Mouse (Mus musculus): ENCODE results near the gene Marf1. TPM values are rescaled to one million over a fixed set of nuclear protein-coding genes. Genes with fewer than 3 reads are reported as not detected.

Gene Marf1
- 14.6 and 15.9 TPM in 2 replicates for polyA plus RNA-seq (2015; fragmentation: Nextera tagmentation; extraction: Ambion mirVana)

DNA sequence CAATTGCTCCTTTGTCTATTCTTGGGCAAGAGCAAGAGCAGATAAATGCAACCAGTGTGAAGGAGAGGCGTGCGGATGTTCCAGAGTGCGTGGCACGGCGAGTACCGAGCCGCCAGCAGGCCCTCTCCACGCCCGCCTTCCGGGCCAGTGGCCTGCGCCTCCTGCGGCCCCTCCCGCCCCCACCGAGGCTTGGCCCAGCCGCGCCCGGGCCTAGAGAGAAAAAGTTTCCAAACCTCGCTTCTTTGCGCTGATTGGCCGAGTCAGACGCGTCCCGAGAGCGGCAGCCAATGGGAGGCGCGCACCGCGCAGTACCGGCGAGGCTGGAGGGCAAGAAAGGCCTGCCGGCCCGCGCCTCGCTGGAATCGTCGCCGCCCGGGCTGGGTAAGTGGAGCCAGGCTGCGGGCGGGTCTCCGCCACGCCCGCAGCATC lies at the start of gene Marf1, which contains the start of gene Nde1:
Gene Marf1, minus strand, starts transcription at position 364 of the 429 bp plus-strand sequence.
Gene Nde1, plus strand, starts transcription at position 288 of the 429 bp plus-strand sequence.
- peak within 1 kb of the TSS; percentile 76 for H3K4me2 ChIP-seq
- peak within 1 kb of the TSS; percentile 44 for H3K9ac ChIP-seq (replicated peaks)
- no peaks in the 10 kb centered on the region for H3K9me3 ChIP-seq (replicated peaks)
- peak within 1 kb of the TSS; percentile 60 for H3K4me3 ChIP-seq (replicated peaks)
- WGBS: under 1% methylated on average over 42 of the region's 43 CpGs
- ATAC-seq (ENCODE audit: low FRiP score): peak; percentile 42
- peaks cover 21% of the 10 kb centered on the region for H3K4me1 ChIP-seq
- peak within 1 kb of the TSS; percentile 72 for H3K27ac ChIP-seq (replicated peaks)
- H3K27me3 ChIP-seq (replicated peaks): no peaks in the 10 kb centered on the region
- H3K36me3 ChIP-seq: no peaks in the 10 kb centered on the region

GRCm38 (mm10) chr16:14198798-14199197 lies 35.6 kb upstream of the Marf1 start:
- H3K4me1 ChIP-seq: no peaks in the 10 kb centered on the region
- no peak overlapping the region for H3K4me2 ChIP-seq
- H3K27ac ChIP-seq (replicated peaks): no peak overlapping the region
- H3K9me3 ChIP-seq (replicated peaks): no peaks in the 10 kb centered on the region
- no peak overlapping the region for H3K9ac ChIP-seq (replicated peaks)
- H3K27me3 ChIP-seq (replicated peaks): no peaks in the 10 kb centered on the region
- H3K4me3 ChIP-seq (replicated peaks): no peak overlapping the region
- 81% methylated on average over 4 of the region's 4 CpGs for WGBS
- no peaks in the 10 kb centered on the region for H3K36me3 ChIP-seq
- no peak for ATAC-seq (ENCODE audit: low FRiP score)

DNA sequence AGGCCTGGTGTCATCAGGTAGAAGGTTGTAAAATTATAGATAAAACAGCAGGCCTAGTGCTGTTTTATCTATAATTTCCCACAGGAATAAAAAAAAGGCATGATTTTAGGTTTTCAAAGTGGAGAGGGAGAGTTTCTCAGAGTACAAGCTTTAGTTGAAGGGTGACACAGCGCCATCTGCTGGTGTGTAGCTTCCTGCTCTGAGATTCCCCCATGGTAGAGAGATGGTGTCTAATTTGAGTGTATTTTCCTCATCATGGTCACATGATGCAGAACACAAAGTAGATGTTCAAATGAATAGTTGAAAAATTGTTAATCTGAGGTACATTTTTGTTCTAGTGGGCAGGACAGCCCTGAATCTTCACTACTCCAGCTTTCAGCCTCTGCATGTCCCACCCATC lies 32.3 kb upstream of the Marf1 start:
- ATAC-seq (ENCODE audit: low FRiP score): no peak
- H3K9ac ChIP-seq (replicated peaks): no peak overlapping the region
- WGBS: 33% methylated on average over 1 of the region's 1 CpGs

DNA sequence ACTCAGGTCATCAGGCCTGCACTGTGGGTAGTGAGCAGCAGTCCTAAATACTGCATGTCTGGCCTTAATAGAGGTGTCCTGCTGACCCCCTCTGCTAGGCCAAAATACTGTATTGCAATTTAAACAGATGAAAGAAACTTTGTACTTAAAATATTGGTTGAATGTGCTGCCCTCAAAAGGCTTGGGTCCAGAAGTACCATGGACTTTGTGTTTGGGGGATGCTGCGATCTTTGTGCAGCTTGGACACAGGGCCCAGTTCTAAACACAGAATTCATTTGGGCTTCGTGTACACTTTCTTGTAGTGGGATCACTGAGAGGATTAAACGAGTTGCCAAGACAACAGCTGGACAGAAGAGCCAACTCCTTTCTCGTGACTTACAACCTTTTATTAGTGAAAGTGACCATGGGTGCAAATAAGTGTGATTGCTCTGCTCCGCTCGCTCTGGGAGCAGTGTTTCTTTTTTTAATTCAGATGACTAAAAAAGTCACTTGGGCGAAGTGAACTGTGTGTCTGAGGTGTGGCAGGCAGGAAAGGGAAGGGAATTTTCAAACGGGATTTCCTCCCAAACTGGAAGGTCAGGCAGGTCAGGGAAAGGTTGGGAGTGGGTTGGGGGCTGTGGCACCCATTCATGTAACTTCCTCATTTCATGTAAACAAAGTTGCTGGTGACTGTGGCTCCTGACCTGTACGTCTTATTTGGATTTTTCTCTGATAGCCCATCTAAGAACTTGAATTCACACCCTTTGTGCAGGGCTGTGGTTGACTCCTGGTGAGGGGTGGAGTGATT lies 31.2 kb upstream of the Marf1 start:
- no peak for ATAC-seq (ENCODE audit: low FRiP score)
- Histone ChIP-seq H3K27me3 (replicated peaks) (no peaks in the 10 kb centered on the region), H3K9me3 (replicated peaks) (no peaks in the 10 kb centered on the region), H3K9ac (replicated peaks) (no peak overlapping the region), H3K4me2 (no peak overlapping the region), H3K4me1 (no peaks in the 10 kb centered on the region), H3K27ac (replicated peaks) (no peak overlapping the region), H3K4me3 (replicated peaks) (no peak overlapping the region), H3K36me3 (no peaks in the 10 kb centered on the region)
- 67% methylated on average over 9 of the region's 9 CpGs for WGBS

More for the DNA sequence above, 32.3 kb upstream of the Marf1 start:
- Histone ChIP-seq H3K9me3 (replicated peaks) (no peaks in the 10 kb centered on the region), H3K4me3 (replicated peaks) (no peak overlapping the region), H3K27ac (replicated peaks) (no peak overlapping the region), H3K36me3 (no peaks in the 10 kb centered on the region), H3K27me3 (replicated peaks) (no peaks in the 10 kb centered on the region), H3K4me1 (no peaks in the 10 kb centered on the region), H3K4me2 (no peak overlapping the region)

DNA sequence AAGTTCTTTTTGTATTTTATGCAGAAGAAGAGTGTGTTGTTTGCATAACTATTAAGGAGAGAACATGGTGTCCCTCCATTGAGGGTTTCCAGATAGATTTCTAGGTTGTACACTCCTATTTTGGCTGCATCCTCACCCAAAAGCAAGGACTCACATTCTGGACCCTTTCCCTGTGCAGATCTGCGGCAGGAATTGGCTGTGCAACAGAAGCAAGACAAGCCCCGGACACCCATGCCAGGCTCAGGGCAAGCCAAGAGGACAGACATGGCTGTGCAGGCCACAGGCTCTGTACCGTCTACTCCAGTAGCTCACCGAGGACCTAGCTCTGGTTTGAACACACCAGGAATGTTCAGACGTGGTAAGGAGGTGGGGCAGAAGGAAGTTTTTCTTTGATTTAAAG lies 22.4 kb upstream of the Marf1 start:
- Histone ChIP-seq H3K27me3 (replicated peaks) (no peaks in the 10 kb centered on the region), H3K9me3 (replicated peaks) (no peaks in the 10 kb centered on the region), H3K4me3 (replicated peaks) (no peak overlapping the region), H3K36me3 (peaks cover 19% of the 10 kb centered on the region; the same call in 1 of the 2 replicates), H3K4me2 (no peak overlapping the region), H3K27ac (replicated peaks) (no peak overlapping the region), H3K9ac (replicated peaks) (no peak overlapping the region), H3K4me1 (no peaks in the 10 kb centered on the region)
- ATAC-seq (ENCODE audit: low FRiP score): no peak
- WGBS: 93% methylated on average over 5 of the region's 5 CpGs

DNA sequence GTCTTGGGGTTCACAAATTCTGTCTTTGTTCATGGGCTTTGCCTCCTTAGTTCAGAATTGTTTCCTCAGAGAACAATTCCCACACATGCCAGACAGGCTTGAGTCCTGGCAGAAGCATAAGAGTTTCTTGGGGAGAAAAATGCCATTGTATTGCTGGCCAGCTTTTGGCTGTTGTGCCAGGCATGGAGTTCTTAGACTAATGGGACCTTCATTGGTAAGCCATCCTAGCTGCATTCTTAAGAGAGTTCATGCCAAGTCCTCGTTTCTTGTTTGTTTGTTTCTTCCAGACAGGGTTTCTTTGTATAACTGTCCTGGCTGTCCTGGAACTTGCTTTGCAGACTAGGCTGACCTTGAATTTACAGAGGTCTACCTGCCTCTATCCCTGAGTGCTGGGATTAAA lies 20.7 kb upstream of the Marf1 start:
- ATAC-seq (ENCODE audit: low FRiP score): no peak
- Histone ChIP-seq H3K4me3 (replicated peaks) (no peak overlapping the region), H3K4me2 (no peak overlapping the region), H3K27me3 (replicated peaks) (no peaks in the 10 kb centered on the region), H3K4me1 (no peaks in the 10 kb centered on the region), H3K27ac (replicated peaks) (no peak overlapping the region), H3K9ac (replicated peaks) (no peak overlapping the region), H3K36me3 (peaks cover 19% of the 10 kb centered on the region; the same call in 1 of the 2 replicates), H3K9me3 (replicated peaks) (no peaks in the 10 kb centered on the region)
- 71% methylated on average over 1 of the region's 1 CpGs for WGBS

GRCm38 (mm10) chr16:14182360-14182759 lies 19.2 kb upstream of the Marf1 start:
- no peak overlapping the region for H3K4me3 ChIP-seq (replicated peaks)
- 66% methylated on average over 5 of the region's 5 CpGs for WGBS
- no peak overlapping the region for H3K9ac ChIP-seq (replicated peaks)

DNA sequence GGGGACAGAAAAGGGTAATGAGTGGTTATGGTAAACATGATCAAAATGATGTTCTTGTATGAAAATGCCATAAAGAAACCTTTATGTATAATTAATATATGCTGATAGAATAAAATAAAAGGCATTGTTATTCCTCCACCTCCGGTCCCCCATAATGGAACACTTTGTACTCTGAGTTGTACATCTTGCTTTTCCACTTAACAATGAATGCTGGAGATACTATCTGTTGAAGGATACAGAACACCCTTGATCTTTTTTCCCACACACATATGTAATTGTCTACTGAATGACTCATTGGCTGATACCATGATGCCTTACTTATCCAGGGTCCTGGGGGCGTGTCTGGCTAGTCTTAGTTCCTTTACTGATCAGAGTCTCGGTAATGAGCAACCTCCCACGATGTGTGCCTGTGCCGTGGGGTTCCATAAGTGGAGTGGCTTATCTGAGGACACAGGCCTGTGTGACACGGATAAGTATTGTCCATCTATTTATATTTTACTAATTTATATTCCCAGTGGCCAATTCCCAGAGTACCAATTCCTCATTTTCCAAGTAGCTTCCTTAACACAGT lies 17.1 kb upstream of the Marf1 start:
- Histone ChIP-seq H3K36me3 (0 out of 2 replicates have a peak, but pooled peaks cover 3% of the 10 kb centered on the region), H3K27ac (replicated peaks) (no peak overlapping the region), H3K9me3 (replicated peaks) (no peaks in the 10 kb centered on the region), H3K27me3 (replicated peaks) (no peaks in the 10 kb centered on the region), H3K4me2 (no peak overlapping the region), H3K4me1 (no peaks in the 10 kb centered on the region), H3K9ac (replicated peaks) (no peak overlapping the region), H3K4me3 (replicated peaks) (no peak overlapping the region)
- 88% methylated on average over 6 of the region's 6 CpGs for WGBS
- ATAC-seq (ENCODE audit: low FRiP score): no peak

More at GRCm38 (mm10) chr16:14182360-14182759, 19.2 kb upstream of the Marf1 start:
- Histone ChIP-seq H3K4me2 (no peak overlapping the region), H3K27ac (replicated peaks) (no peak overlapping the region), H3K27me3 (replicated peaks) (no peaks in the 10 kb centered on the region), H3K9me3 (replicated peaks) (no peaks in the 10 kb centered on the region), H3K36me3 (peaks cover 12% of the 10 kb centered on the region; the same call in 1 of the 2 replicates), H3K4me1 (no peaks in the 10 kb centered on the region)
- ATAC-seq (ENCODE audit: low FRiP score): peak; percentile 61; the same call in 1 of the 2 replicates

GRCm38 (mm10) chr16:14178041-14178440 lies 14.9 kb upstream of the Marf1 start:
- 78% methylated on average over 3 of the region's 3 CpGs for WGBS
- no peaks in the 10 kb centered on the region for H3K27me3 ChIP-seq (replicated peaks)
- H3K9ac ChIP-seq (replicated peaks): no peak overlapping the region
- no peaks in the 10 kb centered on the region for H3K4me1 ChIP-seq
- no peak overlapping the region for H3K4me3 ChIP-seq (replicated peaks)
- ATAC-seq (ENCODE audit: low FRiP score): no peak
- H3K4me2 ChIP-seq: no peak overlapping the region
- H3K9me3 ChIP-seq (replicated peaks): no peaks in the 10 kb centered on the region
- H3K27ac ChIP-seq (replicated peaks): no peak overlapping the region
- H3K36me3 ChIP-seq: peaks cover 10% of the 10 kb centered on the region; the same call in 1 of the 2 replicates

DNA sequence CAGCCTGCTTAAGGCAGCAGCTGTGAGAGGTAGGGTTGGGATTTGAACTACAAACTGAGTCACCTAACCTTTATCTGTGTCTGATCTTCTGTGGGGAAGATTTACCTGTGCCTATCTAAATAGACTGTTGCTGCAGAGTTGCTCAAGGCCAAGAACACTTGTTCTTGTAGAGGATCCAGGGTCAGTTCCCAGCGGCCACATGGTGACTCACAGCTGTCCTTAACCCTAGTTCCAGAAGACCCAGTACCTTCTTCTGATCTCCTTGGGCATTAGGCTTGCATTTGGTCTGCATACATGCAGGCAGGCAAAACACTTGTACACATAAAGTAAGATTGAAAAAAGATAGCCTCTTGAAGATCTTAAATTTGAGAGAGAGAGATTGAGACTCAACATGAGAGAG lies 6.6 kb upstream of the Marf1 start:
- 91% methylated on average over 1 of the region's 1 CpGs for WGBS
- no peaks in the 10 kb centered on the region for H3K4me1 ChIP-seq
- peaks cover 15% of the 10 kb centered on the region; the same call in 1 of the 2 replicates for H3K36me3 ChIP-seq
- H3K9me3 ChIP-seq (replicated peaks): no peaks in the 10 kb centered on the region
- H3K27ac ChIP-seq (replicated peaks): no peak overlapping the region
- ATAC-seq (ENCODE audit: low FRiP score): no peak
- no peak overlapping the region for H3K4me2 ChIP-seq
- no peaks in the 10 kb centered on the region for H3K27me3 ChIP-seq (replicated peaks)
- H3K9ac ChIP-seq (replicated peaks): no peak overlapping the region
- H3K4me3 ChIP-seq (replicated peaks): no peak overlapping the region

GRCm38 (mm10) chr16:14166490-14166889 lies 3.3 kb upstream of the Marf1 start:
- 92% methylated on average over 4 of the region's 4 CpGs for WGBS
- Histone ChIP-seq H3K9ac (replicated peaks) (no peak overlapping the region), H3K27ac (replicated peaks) (no peak overlapping the region), H3K4me3 (replicated peaks) (no peak overlapping the region), H3K27me3 (replicated peaks) (no peaks in the 10 kb centered on the region), H3K9me3 (replicated peaks) (no peaks in the 10 kb centered on the region), H3K4me2 (no peak overlapping the region), H3K4me1 (peaks cover 14% of the 10 kb centered on the region), H3K36me3 (0 out of 2 replicates have a peak, but pooled peaks cover 3% of the 10 kb centered on the region)
- no peak for ATAC-seq (ENCODE audit: low FRiP score)

DNA sequence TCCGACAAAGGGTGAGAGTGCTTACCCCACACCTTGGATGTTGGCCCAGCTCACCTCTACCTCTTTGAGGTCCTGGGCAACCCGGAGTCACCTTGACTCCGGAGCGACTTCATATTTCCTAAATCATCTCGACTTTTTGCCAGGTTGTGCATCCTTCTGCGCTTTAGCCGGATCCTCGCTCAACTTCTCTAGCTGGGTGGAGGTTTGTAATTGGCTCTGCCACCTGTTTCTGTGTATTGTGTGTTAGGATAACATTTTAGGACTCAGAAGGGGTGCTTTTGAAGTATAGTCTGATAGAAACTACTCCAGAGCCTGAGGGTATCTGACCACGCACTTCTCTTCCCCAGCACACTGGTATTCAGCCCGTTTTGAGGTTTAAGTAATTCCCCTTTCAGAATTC lies 580 bp upstream of the Marf1 start:
- 3% methylated on average over 10 of the region's 10 CpGs for WGBS
- Histone ChIP-seq H3K27ac (replicated peaks) (no peak overlapping the region), H3K4me1 (peaks cover 14% of the 10 kb centered on the region), H3K4me3 (replicated peaks) (peak overlapping the region; percentile 60), H3K9me3 (replicated peaks) (no peaks in the 10 kb centered on the region), H3K27me3 (replicated peaks) (no peaks in the 10 kb centered on the region), H3K4me2 (peak overlapping the region; percentile 76), H3K36me3 (no peaks in the 10 kb centered on the region), H3K9ac (replicated peaks) (peak overlapping the region; percentile 44)
- ATAC-seq (ENCODE audit: low FRiP score): no peak

Measured in neural tube, embryonic 15.5 days (tissue).